Mouse (Mus musculus) liver, embryonic 14.5 days (tissue): ENCODE measurements at regions not wholly inside any gene's neighbourhood (a gene's known extent, or its start where the extent isn't known, plus 50 kb on each side); places are given as distances from the start of the nearest gene placed in this dataset.

Experiments
- CTCF ChIP-seq: IDR thresholded peaks from 2 replicates; pipeline ENCODE4 v1.5.1; 2016; ENCODE audit warnings: antibody characterized with exemption, low read depth, control low read depth
- EP300 ChIP-seq: IDR thresholded peaks from 2 replicates; pipeline ENCODE4 v1.6.1; 2016; ENCODE audit warnings: antibody characterized with exemption, low read depth

GRCm38 (mm10) chr15:63340322-63341060, 504.5 kb downstream of the Gsdmc2 start:
- TF ChIP-seq CTCF, result no peak
- no peak for TF ChIP-seq EP300
